Mouse (Mus musculus): ENCODE data around the gene Iffo1.

Iffo1 gene

GRCm38 (mm10) chr6:125145001-125145400 lies at the start of gene Iffo1:
Gene Iffo1 (plus strand): TSS chr6:125145241.
- DNase-seq (ENCODE audit: low read depth), result peak; percentile 87

- peak; percentile 94 for DNase-seq (ENCODE audit: low read depth)
These were observed 49.4 kb upstream of the Iffo1 start, which contains the start of gene Chd4 for GRCm38 (mm10) chr6:125095391-125096278. Gene Chd4 (plus strand): TSS chr6:125095981.

- DNase-seq (ENCODE audit: low read depth), result no peak
These were observed 48.8 kb upstream of the Iffo1 start for GRCm38 (mm10) chr6:125096279-125096596.

- peak; percentile 62 for DNase-seq (ENCODE audit: low read depth)
These were observed 48.3 kb upstream of the Iffo1 start for GRCm38 (mm10) chr6:125096597-125097345.

- DNase-seq (ENCODE audit: low read depth), result no peak
These were observed 47.7 kb upstream of the Iffo1 start for GRCm38 (mm10) chr6:125097346-125097689.

- DNase-seq (ENCODE audit: low read depth), result no peak
These were observed 47.1 kb upstream of the Iffo1 start for GRCm38 (mm10) chr6:125097951-125098350.

- DNase-seq (ENCODE audit: low read depth), result no peak
These were observed 46.5 kb upstream of the Iffo1 start for GRCm38 (mm10) chr6:125098513-125098912.

- DNase-seq (ENCODE audit: low read depth), result peak; percentile 79
These were observed 45.5 kb upstream of the Iffo1 start for GRCm38 (mm10) chr6:125099421-125099971.

GRCm38 (mm10) chr6:125101444-125101843 lies 43.6 kb upstream of the Iffo1 start:
- DNase-seq (ENCODE audit: low read depth), result no peak

GRCm38 (mm10) chr6:125104223-125104622 lies 40.8 kb upstream of the Iffo1 start:
- DNase-seq (ENCODE audit: low read depth), result no peak

- DNase-seq (ENCODE audit: low read depth), result no peak
These were observed 37.3 kb upstream of the Iffo1 start for GRCm38 (mm10) chr6:125107705-125108104.

GRCm38 (mm10) chr6:125109371-125109770 lies 35.7 kb upstream of the Iffo1 start:
- no peak for DNase-seq (ENCODE audit: low read depth)

GRCm38 (mm10) chr6:125110927-125111326 lies 34.1 kb upstream of the Iffo1 start:
- DNase-seq (ENCODE audit: low read depth), result peak; percentile 58

GRCm38 (mm10) chr6:125112553-125112952 lies 32.5 kb upstream of the Iffo1 start:
- DNase-seq (ENCODE audit: low read depth), result no peak

GRCm38 (mm10) chr6:125119387-125119786 lies 25.7 kb upstream of the Iffo1 start:
- no peak for DNase-seq (ENCODE audit: low read depth)

GRCm38 (mm10) chr6:125128724-125129123 lies 16.3 kb upstream of the Iffo1 start:
- DNase-seq (ENCODE audit: low read depth), result no peak

GRCm38 (mm10) chr6:125129710-125130402 lies 15.2 kb upstream of the Iffo1 start:
- DNase-seq (ENCODE audit: low read depth), result no peak

- peak; percentile 97 for DNase-seq (ENCODE audit: low read depth)
These were observed 13.5 kb upstream of the Iffo1 start, which contains the start of gene Nop2 for GRCm38 (mm10) chr6:125131302-125132156. Gene Nop2 (plus strand): TSS chr6:125131909.

- no peak for DNase-seq (ENCODE audit: low read depth)
These were observed 12.6 kb upstream of the Iffo1 start for GRCm38 (mm10) chr6:125132470-125132869.

GRCm38 (mm10) chr6:125137002-125137671 lies 7.9 kb upstream of the Iffo1 start:
- DNase-seq (ENCODE audit: low read depth), result peak; percentile 71

- DNase-seq (ENCODE audit: low read depth), result no peak
These were observed 5.3 kb upstream of the Iffo1 start for GRCm38 (mm10) chr6:125139747-125140146.

All from naive thymus-derived CD4-positive, alpha-beta T cell, adult 2 months (primary cell).